Mouse (Mus musculus): ENCODE results near the gene Fat3. TPM values are rescaled to one million over a fixed set of nuclear protein-coding genes. Genes with fewer than 3 reads are reported as not detected.

The Fat3 gene
- polyA plus RNA-seq (2015; fragmentation: Nextera tagmentation; extraction: Ambion mirVana): 0.93 and 1.1 TPM in 2 replicates

DNA sequence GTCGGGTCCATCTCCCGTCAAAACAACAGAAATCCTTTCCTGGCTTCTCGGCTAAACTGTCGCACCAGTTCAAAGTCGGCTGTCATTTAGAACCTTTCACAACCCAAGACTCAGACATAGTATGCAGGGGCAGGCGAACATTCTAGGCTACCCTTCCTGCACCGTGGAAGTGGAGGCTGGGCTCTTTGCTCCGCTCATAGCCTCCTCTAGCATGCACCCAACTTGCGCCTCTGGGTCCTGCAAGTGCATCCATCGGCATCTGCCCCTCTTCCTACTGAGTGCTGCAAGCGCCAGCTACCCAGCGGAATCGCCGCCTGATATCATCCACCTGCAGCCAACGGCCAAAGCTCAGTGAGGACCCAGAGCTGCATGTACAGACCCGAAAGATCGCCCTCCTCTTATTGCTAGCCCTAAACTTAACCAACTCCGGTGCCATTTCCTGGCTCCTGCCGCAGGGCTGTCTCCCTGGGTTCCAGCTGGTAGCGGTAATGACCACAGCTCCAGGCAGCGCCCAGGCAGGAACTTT lies at the start of gene Fat3:
Gene Fat3, minus strand, starts transcription at position 100 of the 526 bp plus-strand sequence.
- Histone ChIP-seq H3K36me3 (ENCODE audit: control insufficient read depth, insufficient read depth, low read length) (no peaks in the 10 kb centered on the region), H3K9ac (ENCODE audit: low read length) (peak within 1 kb of the TSS; percentile 47), H3K4me2 (replicated peaks; ENCODE audit: low read depth) (peak within 1 kb of the TSS; percentile 69), H3K27ac (replicated peaks) (peak within 1 kb of the TSS; percentile 56), H3K27me3 (ENCODE audit: control insufficient read depth, insufficient read depth, low read length) (no peaks in the 10 kb centered on the region; the same call in 1 of the 2 replicates), H3K4me3 (ENCODE audit: low read depth, low read length) (peak within 1 kb of the TSS; percentile 52), H3K9me3 (ENCODE audit: control insufficient read depth, low read length) (no peaks in the 10 kb centered on the region), H3K4me1 (replicated peaks; ENCODE audit: control insufficient read depth, insufficient read depth) (no peaks in the 10 kb centered on the region)
- DNase-seq (ENCODE audit: low spot score) (peak; percentile 15), ATAC-seq (ENCODE audit: low FRiP score, low TSS enrichment) (peak; percentile 38; the same call in 1 of the 2 replicates)
- WGBS: under 1% methylated on average over 21 of the region's 21 CpGs
- TF ChIP-seq CTCF (IDR thresholded peaks at IDR 0.05; ENCODE audit: low read depth) (no peak), EP300 (optimal IDR thresholded peaks at IDR 0.05) (no peak)

DNA sequence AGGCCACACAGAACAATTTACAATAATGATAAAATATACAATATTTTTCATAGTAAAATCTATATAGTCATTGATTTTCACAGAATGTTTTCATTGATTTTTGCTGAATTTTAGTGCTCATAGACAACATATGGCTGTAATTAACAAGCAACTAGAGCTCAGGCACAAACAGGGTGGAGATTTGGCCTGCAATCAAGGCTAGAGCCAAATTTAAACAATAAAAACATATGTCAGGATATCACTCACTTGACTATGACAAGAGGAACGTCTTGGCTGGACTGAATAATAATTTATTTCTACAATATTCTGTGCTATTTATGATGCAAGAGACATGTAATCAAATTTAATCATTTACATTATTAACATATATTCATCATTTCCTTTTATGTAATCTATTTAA lies 31.8 kb upstream of the Fat3 start:
- no peaks in the 10 kb centered on the region for H3K4me1 ChIP-seq (replicated peaks; ENCODE audit: control insufficient read depth, insufficient read depth)
- H3K27me3 ChIP-seq (ENCODE audit: control insufficient read depth, insufficient read depth, low read length): no peaks in the 10 kb centered on the region
- H3K4me3 ChIP-seq (ENCODE audit: low read depth, low read length): no peak overlapping the region
- no peak overlapping the region for H3K4me2 ChIP-seq (replicated peaks; ENCODE audit: low read depth)
- ATAC-seq (ENCODE audit: low FRiP score, low TSS enrichment): no peak
- no peak overlapping the region for H3K27ac ChIP-seq (replicated peaks)
- no peak overlapping the region for H3K9ac ChIP-seq (ENCODE audit: low read length)
- WGBS: 35% methylated on average over 1 of the region's 1 CpGs
- TF ChIP-seq EP300 (optimal IDR thresholded peaks at IDR 0.05) (no peak), CTCF (IDR thresholded peaks at IDR 0.05; ENCODE audit: low read depth) (no peak)
- H3K9me3 ChIP-seq (ENCODE audit: control insufficient read depth, low read length): no peaks in the 10 kb centered on the region
- DNase-seq (ENCODE audit: low spot score): no peak
- H3K36me3 ChIP-seq (ENCODE audit: control insufficient read depth, insufficient read depth, low read length): no peaks in the 10 kb centered on the region

GRCm38 (mm10) chr9:16517543-16517942 lies 16.5 kb upstream of the Fat3 start:
- TF ChIP-seq EP300 (optimal IDR thresholded peaks at IDR 0.05) (no peak), CTCF (IDR thresholded peaks at IDR 0.05; ENCODE audit: low read depth) (no peak)
- H3K27ac ChIP-seq (replicated peaks): no peak overlapping the region
- H3K4me1 ChIP-seq (replicated peaks; ENCODE audit: control insufficient read depth, insufficient read depth): no peaks in the 10 kb centered on the region
- no peaks in the 10 kb centered on the region for H3K27me3 ChIP-seq (ENCODE audit: control insufficient read depth, insufficient read depth, low read length)
- no peaks in the 10 kb centered on the region for H3K9me3 ChIP-seq (ENCODE audit: control insufficient read depth, low read length)
- DNase-seq (ENCODE audit: low spot score): no peak
- no peak overlapping the region for H3K4me3 ChIP-seq (ENCODE audit: low read depth, low read length)
- no peak for ATAC-seq (ENCODE audit: low FRiP score, low TSS enrichment)
- no peak overlapping the region for H3K9ac ChIP-seq (ENCODE audit: low read length)
- no peaks in the 10 kb centered on the region for H3K36me3 ChIP-seq (ENCODE audit: control insufficient read depth, insufficient read depth, low read length)
- 58% methylated on average over 1 of the region's 1 CpGs for WGBS
- no peak overlapping the region for H3K4me2 ChIP-seq (replicated peaks; ENCODE audit: low read depth)

DNA sequence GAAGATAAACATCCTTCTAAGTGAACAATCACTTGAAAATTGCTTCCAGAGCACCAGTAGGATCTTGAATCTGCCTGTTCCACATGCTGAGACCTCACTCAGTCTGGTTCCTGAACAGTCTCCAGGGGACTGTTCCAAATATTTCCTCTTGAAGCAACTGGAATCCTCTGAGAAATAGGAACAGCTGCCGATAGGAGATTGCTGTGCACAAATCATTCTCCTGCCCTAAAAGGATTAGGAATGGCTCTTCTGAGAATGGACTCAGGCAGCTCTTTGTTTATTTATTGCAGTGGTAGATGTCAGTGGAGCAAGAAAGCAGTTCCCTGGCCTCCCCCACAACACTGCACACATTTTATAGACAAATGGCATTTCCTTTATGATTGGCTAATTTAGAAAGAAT lies 10.9 kb upstream of the Fat3 start:
- DNase-seq (ENCODE audit: low spot score): no peak
- Histone ChIP-seq H3K9ac (ENCODE audit: low read length) (no peak overlapping the region), H3K27ac (replicated peaks) (no peak overlapping the region), H3K36me3 (ENCODE audit: control insufficient read depth, insufficient read depth, low read length) (no peaks in the 10 kb centered on the region), H3K4me2 (replicated peaks; ENCODE audit: low read depth) (no peak overlapping the region), H3K4me1 (replicated peaks; ENCODE audit: control insufficient read depth, insufficient read depth) (no peaks in the 10 kb centered on the region), H3K9me3 (ENCODE audit: control insufficient read depth, low read length) (no peaks in the 10 kb centered on the region), H3K4me3 (ENCODE audit: low read depth, low read length) (no peak overlapping the region), H3K27me3 (ENCODE audit: control insufficient read depth, insufficient read depth, low read length) (no peaks in the 10 kb centered on the region)
- no peak for ATAC-seq (ENCODE audit: low FRiP score, low TSS enrichment)
- 33% methylated on average over 1 of the region's 1 CpGs for WGBS
- TF ChIP-seq EP300 (optimal IDR thresholded peaks at IDR 0.05) (no peak), CTCF (IDR thresholded peaks at IDR 0.05; ENCODE audit: low read depth) (no peak)

DNA sequence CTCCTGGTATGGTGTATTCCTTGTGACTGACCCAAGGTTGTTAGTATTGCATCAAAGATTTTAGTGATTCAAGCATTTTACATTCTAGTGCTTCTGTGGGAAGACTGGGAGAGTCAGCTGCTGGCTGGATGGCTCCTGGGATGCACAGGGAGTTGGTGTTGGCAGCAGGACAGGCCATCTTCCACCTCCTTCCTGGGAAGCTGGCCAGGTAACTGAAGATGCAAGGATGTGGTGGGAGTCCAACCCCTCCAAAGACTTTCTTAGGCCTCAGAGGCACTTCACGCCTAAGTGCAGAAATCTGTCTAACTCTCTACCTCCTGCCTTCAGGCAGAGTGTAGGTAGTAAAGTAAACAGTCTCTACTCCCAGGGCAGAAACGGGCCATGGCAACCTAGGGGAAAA lies 2.7 kb upstream of the Fat3 start:
- no peak for DNase-seq (ENCODE audit: low spot score)
- no peaks in the 10 kb centered on the region for H3K36me3 ChIP-seq (ENCODE audit: control insufficient read depth, insufficient read depth, low read length)
- no peaks in the 10 kb centered on the region for H3K4me1 ChIP-seq (replicated peaks; ENCODE audit: control insufficient read depth, insufficient read depth)
- 52% methylated on average over 2 of the region's 2 CpGs for WGBS
- ATAC-seq (ENCODE audit: low FRiP score, low TSS enrichment): no peak
- no peaks in the 10 kb centered on the region for H3K9me3 ChIP-seq (ENCODE audit: control insufficient read depth, low read length)
- H3K9ac ChIP-seq (ENCODE audit: low read length): no peak overlapping the region
- H3K4me2 ChIP-seq (replicated peaks; ENCODE audit: low read depth): no peak overlapping the region
- H3K27me3 ChIP-seq (ENCODE audit: control insufficient read depth, insufficient read depth, low read length): no peaks in the 10 kb centered on the region; the same call in 1 of the 2 replicates
- no peak overlapping the region for H3K27ac ChIP-seq (replicated peaks)
- no peak for TF ChIP-seq EP300 (optimal IDR thresholded peaks at IDR 0.05)
- no peak for TF ChIP-seq CTCF (IDR thresholded peaks at IDR 0.05; ENCODE audit: low read depth)
- H3K4me3 ChIP-seq (ENCODE audit: low read depth, low read length): no peak overlapping the region

- Histone ChIP-seq H3K4me1 (replicated peaks; ENCODE audit: control insufficient read depth, insufficient read depth) (no peaks in the 10 kb centered on the region), H3K9ac (ENCODE audit: low read length) (no peak overlapping the region), H3K9me3 (ENCODE audit: control insufficient read depth, low read length) (no peaks in the 10 kb centered on the region), H3K4me3 (ENCODE audit: low read depth, low read length) (peak overlapping the region; percentile 52; the same call in 1 of the 2 replicates), H3K36me3 (ENCODE audit: control insufficient read depth, insufficient read depth, low read length) (no peaks in the 10 kb centered on the region), H3K27me3 (ENCODE audit: control insufficient read depth, insufficient read depth, low read length) (no peaks in the 10 kb centered on the region; the same call in 1 of the 2 replicates), H3K27ac (replicated peaks) (no peak overlapping the region), H3K4me2 (replicated peaks; ENCODE audit: low read depth) (peak overlapping the region; percentile 69)
- DNase-seq (ENCODE audit: low spot score) (peak; percentile 20), ATAC-seq (ENCODE audit: low FRiP score, low TSS enrichment) (no peak)
- 9% methylated on average over 13 of the region's 13 CpGs for WGBS
- no peak for TF ChIP-seq EP300 (optimal IDR thresholded peaks at IDR 0.05)
- no peak for TF ChIP-seq CTCF (IDR thresholded peaks at IDR 0.05; ENCODE audit: low read depth)
These were observed 1.7 kb upstream of the Fat3 start for GRCm38 (mm10) chr9:16502673-16503343.
